Mouse (Mus musculus) thymus, adult 2 months (tissue): Measurements from ENCODE around the gene Zc3h4. TPM values are rescaled to one million over a fixed set of nuclear protein-coding genes. Genes with fewer than 3 reads are reported as not detected.
A peak's percentile ranks its signal among the peaks of the same experiment; 100 is the strongest.

Experiments used
- DNase-seq: peaks from one replicate; pipeline ENCODE4 v3.0.0; 2021
- H3K27ac ChIP-seq: fragments of 200-500 bp; 2 replicates; pipeline ENCODE4 v1.5.1; 2012; ENCODE audit warnings: low read length, control low read depth; ENCODE audit not compliant: control insufficient read depth, insufficient read depth
- H3K27me3 ChIP-seq: fragments of 200-500 bp; 2 replicates; pipeline ENCODE4 v1.6.1; 2012; ENCODE audit warnings: mild to moderate bottlenecking, low read length, moderate library complexity, mixed read lengths; ENCODE audit not compliant: control insufficient read depth, insufficient read depth
- H3K36me3 ChIP-seq: fragments of 200-500 bp; 2 replicates; pipeline ENCODE4 v1.6.1; 2012; ENCODE audit warnings: mild to moderate bottlenecking, low read length, moderate library complexity; ENCODE audit not compliant: control insufficient read depth, insufficient read depth
- H3K4me1 ChIP-seq: fragments of 200-500 bp; replicated peaks from 2 replicates; pipeline ENCODE4 v1.6.1; 2012; ENCODE audit warnings: low read length; ENCODE audit not compliant: control insufficient read depth, insufficient read depth
- H3K4me3 ChIP-seq: fragments of 200-500 bp; 2 replicates; pipeline ENCODE4 v1.5.1; 2012; ENCODE audit warnings: mild to moderate bottlenecking, low read length, control low read depth, moderate library complexity; ENCODE audit not compliant: control insufficient read depth, insufficient read depth
- CTCF ChIP-seq: fragments of 200-500 bp; IDR thresholded peaks from 2 replicates; pipeline ENCODE4 v1.5.1; 2012; ENCODE audit warnings: mild to moderate bottlenecking, control low read depth, low read length, moderate library complexity, borderline replicate concordance; ENCODE audit not compliant: control insufficient read depth, poor library complexity, insufficient read depth; ENCODE audit errors: extremely low read depth
- POLR2A ChIP-seq: fragments of 200-500 bp; IDR thresholded peaks from 2 replicates; pipeline ENCODE4 v1.6.1; 2012; ENCODE audit warnings: mild to moderate bottlenecking, low read length, control low read depth, moderate library complexity; ENCODE audit not compliant: control insufficient read depth, poor library complexity, insufficient read depth; ENCODE audit errors: extremely low read depth
- WGBS: fragments of 180-500 bp; shearing (Covaris S2); methylation state at CpG from one replicate; pipeline ENCODE4 v1.1.7; 2018; 5-methylcytosine and 5-hydroxymethylcytosine counted together
- polyA plus RNA-seq: library from polyadenylated mRNA; depleted of rRNA; stranded (reverse); fragments of >200 nt; gene quantifications from 2 replicates; pipeline ENCODE4 v1.2.3, GENCODE M21; 2012

The Zc3h4 gene
- polyA plus RNA-seq, 1 experiment, result 81.3 TPM

GRCm38 (mm10) chr7:16460566-16460965 is 59.9 kb downstream of the Zc3h4 start:
- TF ChIP-seq CTCF, result no peak
- TF ChIP-seq POLR2A, result no peak
- H3K27me3 ChIP-seq, result no peaks in the 10 kb centered on the region
- no peak overlapping the region for H3K27ac ChIP-seq
- H3K4me3 ChIP-seq, result no peak overlapping the region
- WGBS, result 61% methylated on average over 13 of the region's 13 CpGs
- no peaks in the 10 kb centered on the region for H3K4me1 ChIP-seq
- no peaks in the 10 kb centered on the region for H3K36me3 ChIP-seq
- DNase-seq, result no peak

- H3K36me3 ChIP-seq, result no peaks in the 10 kb centered on the region
- H3K4me1 ChIP-seq, result no peaks in the 10 kb centered on the region
- no peak for DNase-seq
- H3K4me3 ChIP-seq, result no peak overlapping the region
- H3K27ac ChIP-seq, result no peak overlapping the region
- TF ChIP-seq POLR2A (no peak), CTCF (no peak)
- WGBS, result 63% methylated on average over 6 of the region's 6 CpGs
- no peaks in the 10 kb centered on the region for H3K27me3 ChIP-seq
Measured at GRCm38 (mm10) chr7:16461151-16461550, 60.4 kb downstream of the Zc3h4 start.

- no peak for DNase-seq
- TF ChIP-seq CTCF (no peak), POLR2A (no peak)
- H3K36me3 ChIP-seq, result no peaks in the 10 kb centered on the region
- 82% methylated on average over 6 of the region's 6 CpGs for WGBS
- H3K4me1 ChIP-seq, result no peaks in the 10 kb centered on the region
- H3K27ac ChIP-seq, result no peak overlapping the region
- H3K4me3 ChIP-seq, result no peak overlapping the region
- H3K27me3 ChIP-seq, result no peaks in the 10 kb centered on the region
Measured at GRCm38 (mm10) chr7:16461705-16462104, 61.0 kb downstream of the Zc3h4 start.

GRCm38 (mm10) chr7:16463214-16463613 is 62.5 kb downstream of the Zc3h4 start:
- H3K4me1 ChIP-seq, result no peaks in the 10 kb centered on the region
- peak; percentile 84 for DNase-seq
- no peak overlapping the region for H3K27ac ChIP-seq
- no peaks in the 10 kb centered on the region for H3K36me3 ChIP-seq
- TF ChIP-seq POLR2A, result no peak
- peak; percentile 97 for TF ChIP-seq CTCF
- no peak overlapping the region for H3K4me3 ChIP-seq
- WGBS, result 1% methylated on average over 14 of the region's 14 CpGs
- H3K27me3 ChIP-seq, result no peaks in the 10 kb centered on the region

GRCm38 (mm10) chr7:16465160-16465559 is 64.5 kb downstream of the Zc3h4 start:
- Histone ChIP-seq H3K4me1 (no peaks in the 10 kb centered on the region), H3K4me3 (no peak overlapping the region), H3K27me3 (no peaks in the 10 kb centered on the region), H3K36me3 (no peaks in the 10 kb centered on the region), H3K27ac (no peak overlapping the region)
- DNase-seq, result peak; percentile 68
- WGBS, result 5% methylated on average over 8 of the region's 8 CpGs
- no peak for TF ChIP-seq POLR2A
- TF ChIP-seq CTCF, result peak; percentile 76; the same call in 1 of the 2 replicates

GRCm38 (mm10) chr7:16465568-16465967 is 64.9 kb downstream of the Zc3h4 start:
- WGBS, result 95% methylated on average over 5 of the region's 5 CpGs
- TF ChIP-seq CTCF, result no peak
- no peak for TF ChIP-seq POLR2A
- H3K36me3 ChIP-seq, result no peaks in the 10 kb centered on the region
- no peak overlapping the region for H3K27ac ChIP-seq
- no peak for DNase-seq
- no peaks in the 10 kb centered on the region for H3K27me3 ChIP-seq
- H3K4me3 ChIP-seq, result no peak overlapping the region
- no peaks in the 10 kb centered on the region for H3K4me1 ChIP-seq

GRCm38 (mm10) chr7:16466565-16466964 is 65.9 kb downstream of the Zc3h4 start:
- TF ChIP-seq CTCF (peak; percentile 44; the same call in 1 of the 2 replicates), POLR2A (no peak)
- WGBS, result 71% methylated on average over 4 of the region's 4 CpGs
- no peak overlapping the region for H3K27ac ChIP-seq

More at GRCm38 (mm10) chr7:16466565-16466964, 65.9 kb downstream of the Zc3h4 start:
- Histone ChIP-seq H3K36me3 (no peaks in the 10 kb centered on the region), H3K4me1 (no peaks in the 10 kb centered on the region), H3K27me3 (no peaks in the 10 kb centered on the region), H3K4me3 (no peak overlapping the region)
- DNase-seq, result peak; percentile 31
